Mouse (Mus musculus) intestine, embryonic 16.5 days (tissue): ENCODE data around the gene Rreb1. TPM values are rescaled to one million over a fixed set of nuclear protein-coding genes. Genes with fewer than 3 reads are reported as not detected.

Source experiments
- ATAC-seq: fragments of 200-750 bp; cut with Nextera tagmentation; 2 replicates; pipeline ENCODE4 v1.8.0; 2017; ENCODE audit warnings: moderate TSS enrichment, moderate library complexity
- H3K27ac ChIP-seq: fragments of 300-500 bp; sonication (generic); 2 replicates; pipeline ENCODE4 v1.5.1; 2014; ENCODE audit warnings: mild to moderate bottlenecking, low read length
- H3K27me3 ChIP-seq: fragments of 300-500 bp; sonication (generic); replicated peaks from 2 replicates; pipeline ENCODE4 v1.6.1; 2014; ENCODE audit warnings: low read length, control low read depth, mixed read lengths; ENCODE audit not compliant: control insufficient read depth, insufficient read depth
- H3K36me3 ChIP-seq: fragments of 300-500 bp; sonication (generic); 2 replicates; pipeline ENCODE4 v1.6.1; 2014; ENCODE audit warnings: low read length, control low read depth; ENCODE audit not compliant: control insufficient read depth, insufficient read depth
- H3K4me1 ChIP-seq: fragments of 300-500 bp; sonication (generic); 2 replicates; pipeline ENCODE4 v1.6.1; 2014; ENCODE audit warnings: low read length, control low read depth, mixed read lengths; ENCODE audit not compliant: control insufficient read depth, insufficient read depth
- H3K4me2 ChIP-seq: fragments of 300-500 bp; sonication (generic); 2 replicates; pipeline ENCODE4 v1.6.1; 2014; ENCODE audit warnings: low read depth, low read length, control low read depth
- H3K4me3 ChIP-seq: fragments of 300-500 bp; sonication (generic); 2 replicates; pipeline ENCODE4 v1.5.1; 2014; ENCODE audit warnings: mild to moderate bottlenecking, low read length
- H3K9ac ChIP-seq: fragments of 300-500 bp; sonication (generic); 2 replicates; pipeline ENCODE4 v1.6.1; 2014; ENCODE audit warnings: low read depth, low read length
- H3K9me3 ChIP-seq: fragments of 300-500 bp; sonication (generic); 2 replicates; pipeline ENCODE4 v1.6.1; 2016; ENCODE audit warnings: low read length, control low read depth; ENCODE audit not compliant: control insufficient read depth
- WGBS: fragments of 180-500 bp; shearing (Covaris S2); extraction: QIAGEN DNeasy Blood & Tissue Kit; methylation state at CpG from one replicate; pipeline ENCODE4 v1.1.7; 2014; 5-methylcytosine and 5-hydroxymethylcytosine counted together
- polyA plus RNA-seq: library from polyadenylated mRNA; unstranded; fragments of >200 nt; fragmentation: Nextera tagmentation; extraction: Ambion mirVana; gene quantifications from 2 replicates; pipeline ENCODE4 v1.2.1, GENCODE M21; 2015

Gene Rreb1
- polyA plus RNA-seq, 1 experiment from 2014 or later, result 13.7 TPM

DNA sequence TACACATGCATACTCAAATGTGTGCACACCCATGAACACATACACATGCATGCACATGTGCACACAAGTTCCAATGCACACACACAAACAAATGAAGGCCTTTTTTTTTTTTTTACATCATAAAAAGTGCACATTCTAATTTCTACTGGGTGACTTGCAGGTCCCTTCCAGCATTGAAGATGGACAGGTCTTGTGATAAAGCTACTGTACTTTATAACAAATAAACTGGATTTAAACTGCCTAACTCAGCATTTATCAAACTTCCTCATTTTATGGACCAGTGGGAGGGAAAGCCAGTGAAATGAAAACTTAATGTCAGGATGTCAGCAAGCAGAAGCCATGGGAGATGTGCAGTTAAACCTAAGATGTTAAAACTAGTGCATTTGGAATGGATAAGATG is 1.5 kb upstream of the Rreb1 start:
- peaks cover 18% of the 10 kb centered on the region for H3K4me1 ChIP-seq
- H3K27me3 ChIP-seq, result no peaks in the 10 kb centered on the region
- no peak overlapping the region for H3K4me3 ChIP-seq
- H3K4me2 ChIP-seq, result no peak overlapping the region
- no peak for ATAC-seq
- no peaks in the 10 kb centered on the region for H3K36me3 ChIP-seq
- no peak overlapping the region for H3K9ac ChIP-seq
- H3K9me3 ChIP-seq, result no peaks in the 10 kb centered on the region
- H3K27ac ChIP-seq, result no peak overlapping the region

DNA sequence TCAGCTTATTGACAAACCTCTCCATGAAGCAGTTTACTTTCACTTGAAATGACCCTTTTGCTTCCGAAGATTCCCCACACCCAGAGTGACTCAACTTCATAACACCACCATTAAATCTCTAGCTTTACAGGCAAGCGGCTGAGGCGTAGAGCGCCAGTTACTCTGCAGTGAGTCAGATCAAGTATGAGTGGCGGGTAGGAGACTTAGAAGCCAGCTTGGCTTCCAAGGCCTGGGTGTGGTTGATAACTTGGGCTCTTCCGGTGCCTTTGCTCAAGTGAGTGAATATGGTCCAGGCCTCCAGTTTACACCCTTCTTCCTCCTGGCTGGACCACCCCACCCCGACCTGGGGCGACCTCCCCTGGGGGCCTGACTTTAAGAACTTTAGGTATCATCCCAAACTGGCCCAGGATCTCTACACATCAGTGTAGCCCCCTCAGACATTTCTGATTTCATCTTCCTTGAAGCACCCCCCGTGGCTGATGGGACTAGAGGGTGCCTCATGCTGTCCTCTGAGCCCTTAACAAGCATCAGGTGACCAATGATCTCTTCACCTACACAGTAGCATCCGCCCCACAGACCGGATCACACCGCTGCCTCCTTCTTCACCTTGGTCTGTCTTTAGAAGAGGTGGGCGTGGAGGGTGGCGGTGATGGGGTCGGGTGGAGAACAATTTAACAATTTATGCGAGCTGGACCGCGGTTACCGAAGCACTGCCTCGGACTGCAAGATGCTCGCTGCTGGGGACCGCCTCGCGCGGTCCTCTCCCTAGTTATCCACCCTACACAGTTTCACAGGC is 651 bp upstream of the Rreb1 start:
- Histone ChIP-seq H3K27ac (no peak overlapping the region), H3K9ac (peak overlapping the region; percentile 80), H3K4me1 (peaks cover 18% of the 10 kb centered on the region), H3K27me3 (no peaks in the 10 kb centered on the region), H3K4me2 (peak overlapping the region; percentile 100), H3K4me3 (peak overlapping the region; percentile 64), H3K36me3 (no peaks in the 10 kb centered on the region), H3K9me3 (no peaks in the 10 kb centered on the region)
- ATAC-seq, result peak; percentile 23
- WGBS, result 20% methylated on average over 25 of the region's 25 CpGs

DNA sequence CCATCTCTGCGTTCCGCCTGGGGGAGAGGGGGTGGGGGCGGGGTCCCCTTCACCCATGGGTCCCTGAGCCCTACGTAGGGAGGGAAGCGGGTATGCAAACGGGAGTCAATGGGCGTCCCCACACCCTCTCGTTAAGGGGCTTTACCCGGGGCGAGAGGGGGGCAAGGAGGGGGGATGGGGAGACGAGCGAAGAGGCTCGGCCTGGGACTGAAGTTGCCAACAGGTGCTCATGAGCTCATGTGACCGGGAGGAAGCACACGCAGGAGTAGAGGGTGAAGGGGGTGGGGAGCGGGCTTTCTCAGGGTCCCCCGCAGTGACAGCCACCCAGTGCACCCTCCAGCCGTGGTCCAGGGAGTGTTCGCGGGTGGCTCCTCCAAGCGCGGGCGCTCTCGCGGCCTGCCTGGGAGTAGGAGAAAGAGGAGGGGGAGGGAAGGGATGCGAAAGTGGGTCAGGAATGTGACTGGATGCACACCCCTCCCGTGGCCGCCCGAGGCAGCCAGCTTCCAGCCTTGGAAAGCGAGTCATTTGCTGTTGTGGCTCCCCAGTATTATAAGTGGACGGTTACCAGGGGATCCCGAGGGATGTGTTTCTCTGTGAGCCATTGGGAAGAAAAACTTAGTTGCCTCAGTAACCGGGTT is 513 bp downstream of the Rreb1 start:
- no peaks in the 10 kb centered on the region for H3K27me3 ChIP-seq
- ATAC-seq, result peak; percentile 58
- no peaks in the 10 kb centered on the region for H3K36me3 ChIP-seq
- under 1% methylated on average over 33 of the region's 33 CpGs for WGBS
- peak overlapping the region; percentile 64 for H3K4me3 ChIP-seq
- no peak overlapping the region for H3K27ac ChIP-seq
- peak overlapping the region; percentile 80 for H3K9ac ChIP-seq
- peaks cover 18% of the 10 kb centered on the region for H3K4me1 ChIP-seq
- H3K4me2 ChIP-seq, result peak overlapping the region; percentile 100
- H3K9me3 ChIP-seq, result no peaks in the 10 kb centered on the region

DNA sequence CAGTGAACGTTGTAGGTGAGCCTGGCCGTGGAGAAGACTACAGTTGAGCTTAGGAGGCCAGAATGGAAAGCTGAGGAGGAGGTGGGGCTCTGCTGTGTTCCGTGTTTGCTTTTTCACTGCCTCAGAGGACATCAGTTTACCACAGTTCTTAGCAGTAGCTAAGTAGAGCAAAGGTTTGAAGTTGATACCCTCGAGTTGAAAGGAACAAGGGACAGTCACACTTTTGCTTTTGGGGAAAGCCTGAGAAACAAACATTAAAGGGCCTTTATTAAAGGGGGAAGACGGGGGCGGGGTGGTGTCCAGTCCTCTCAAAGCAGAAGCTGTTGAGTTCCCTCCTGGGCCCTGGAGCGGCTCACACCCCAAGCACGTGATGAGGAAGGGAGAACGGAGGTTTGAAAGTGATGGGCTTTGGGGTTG is 1.1 kb downstream of the Rreb1 start:
- peaks cover 21% of the 10 kb centered on the region for H3K4me1 ChIP-seq
- 12% methylated on average over 9 of the region's 9 CpGs for WGBS
- H3K4me3 ChIP-seq, result peak overlapping the region; percentile 64
- H3K4me2 ChIP-seq, result peak overlapping the region; percentile 100
- H3K9me3 ChIP-seq, result no peaks in the 10 kb centered on the region
- H3K36me3 ChIP-seq, result no peaks in the 10 kb centered on the region
- peak overlapping the region; percentile 80; the same call in 1 of the 2 replicates for H3K9ac ChIP-seq
- H3K27ac ChIP-seq, result no peak overlapping the region
- H3K27me3 ChIP-seq, result no peaks in the 10 kb centered on the region
- peak; percentile 30 for ATAC-seq

DNA sequence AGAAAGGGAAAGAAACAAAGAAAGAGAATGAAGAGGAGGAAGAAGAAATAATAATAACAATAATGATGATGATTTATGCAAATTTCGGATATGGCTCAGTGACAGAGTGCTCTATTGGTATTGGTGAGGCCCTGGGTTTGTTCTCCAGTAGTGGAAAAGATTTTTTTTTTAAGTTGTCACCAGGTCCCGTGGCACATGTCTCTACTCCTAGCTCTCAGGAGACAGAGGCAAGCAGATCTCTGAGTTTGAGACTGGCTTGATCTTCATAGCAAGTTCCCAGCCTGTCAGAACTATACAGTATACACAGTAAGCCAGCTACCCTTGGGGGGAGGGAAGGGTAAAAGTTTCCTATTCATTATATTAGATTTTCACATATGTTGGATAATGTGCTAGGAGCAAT is 3.4 kb downstream of the Rreb1 start:
- no peak for ATAC-seq
- Histone ChIP-seq H3K36me3 (no peaks in the 10 kb centered on the region), H3K4me1 (peaks cover 23% of the 10 kb centered on the region), H3K9ac (no peak overlapping the region), H3K4me2 (no peak overlapping the region), H3K27ac (no peak overlapping the region), H3K27me3 (no peaks in the 10 kb centered on the region), H3K9me3 (no peaks in the 10 kb centered on the region), H3K4me3 (no peak overlapping the region)
- 81% methylated on average over 2 of the region's 2 CpGs for WGBS

DNA sequence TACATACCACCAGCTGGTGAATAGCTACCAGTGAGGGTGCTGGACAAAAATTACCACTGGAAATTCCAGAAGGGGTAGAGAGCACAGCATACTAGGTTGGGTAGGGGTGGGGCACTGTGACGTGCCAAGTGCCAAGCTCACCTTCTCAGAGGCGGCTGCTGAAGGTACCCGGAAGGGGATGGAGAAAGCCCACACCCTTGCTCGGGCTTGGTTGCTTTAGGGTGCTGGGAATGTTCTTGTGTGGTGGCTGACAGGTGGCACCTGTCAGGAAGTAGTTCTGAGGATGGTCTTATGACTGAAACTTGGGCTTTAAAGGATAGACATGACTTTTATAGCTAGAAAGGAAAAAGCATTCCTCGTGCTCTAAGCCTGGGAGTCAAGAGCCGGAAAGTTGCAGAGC is 3.9 kb downstream of the Rreb1 start:
- 74% methylated on average over 6 of the region's 6 CpGs for WGBS
- ATAC-seq, result no peak
- Histone ChIP-seq H3K27me3 (no peaks in the 10 kb centered on the region), H3K4me1 (peaks cover 23% of the 10 kb centered on the region), H3K9ac (no peak overlapping the region), H3K4me3 (no peak overlapping the region), H3K27ac (no peak overlapping the region), H3K4me2 (no peak overlapping the region), H3K9me3 (no peaks in the 10 kb centered on the region), H3K36me3 (no peaks in the 10 kb centered on the region)

DNA sequence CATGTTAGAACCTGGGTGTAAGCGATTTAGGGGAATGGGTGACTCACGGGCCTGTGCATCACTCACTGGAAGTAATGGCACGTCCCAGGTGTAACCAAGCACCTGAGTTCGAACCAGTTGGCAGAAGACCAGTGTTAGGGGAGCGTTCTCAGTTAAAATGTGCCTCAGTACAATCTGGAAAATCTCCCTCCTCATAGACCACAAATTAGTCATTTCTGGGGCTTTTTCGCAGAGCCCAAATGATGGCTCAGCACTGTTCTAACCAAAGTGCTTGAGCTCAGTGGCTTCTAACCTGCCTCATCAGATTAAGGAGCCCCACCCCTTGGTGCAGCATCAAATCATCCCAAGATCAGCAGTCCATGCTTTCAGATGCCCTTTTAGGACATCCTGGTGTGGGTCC is 5.5 kb downstream of the Rreb1 start:
- Histone ChIP-seq H3K27ac (no peak overlapping the region), H3K4me2 (no peak overlapping the region), H3K9ac (no peak overlapping the region), H3K9me3 (no peaks in the 10 kb centered on the region), H3K36me3 (no peaks in the 10 kb centered on the region), H3K4me1 (peaks cover 12% of the 10 kb centered on the region), H3K27me3 (no peaks in the 10 kb centered on the region), H3K4me3 (no peak overlapping the region)
- 93% methylated on average over 6 of the region's 6 CpGs for WGBS
- ATAC-seq, result no peak

DNA sequence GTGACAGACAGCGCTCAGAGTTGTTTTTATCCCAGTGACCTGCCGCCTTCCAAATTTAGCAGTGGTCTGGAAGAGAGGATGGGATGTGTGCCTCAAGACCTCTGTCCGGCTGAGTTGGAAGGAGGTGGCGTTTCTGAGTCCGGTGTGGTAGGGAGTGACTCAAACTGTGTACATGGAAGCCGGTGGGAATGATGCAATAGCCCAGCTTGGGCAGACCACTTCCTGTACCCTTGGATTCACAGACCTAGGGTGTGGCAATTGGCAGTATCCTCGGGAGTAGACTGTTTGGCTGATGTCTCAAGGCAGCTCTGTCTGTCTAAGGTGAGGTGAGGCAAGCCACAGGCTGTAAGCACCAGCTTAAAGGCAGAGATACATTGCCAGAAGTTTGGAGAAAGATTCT is 6.0 kb downstream of the Rreb1 start:
- Histone ChIP-seq H3K9ac (no peak overlapping the region), H3K9me3 (no peaks in the 10 kb centered on the region), H3K27ac (no peak overlapping the region), H3K4me1 (peaks cover 6% of the 10 kb centered on the region), H3K4me2 (no peak overlapping the region), H3K27me3 (no peaks in the 10 kb centered on the region), H3K36me3 (no peaks in the 10 kb centered on the region), H3K4me3 (no peak overlapping the region)
- 71% methylated on average over 7 of the region's 7 CpGs for WGBS
- ATAC-seq, result peak; percentile 58; the same call in 1 of the 2 replicates

DNA sequence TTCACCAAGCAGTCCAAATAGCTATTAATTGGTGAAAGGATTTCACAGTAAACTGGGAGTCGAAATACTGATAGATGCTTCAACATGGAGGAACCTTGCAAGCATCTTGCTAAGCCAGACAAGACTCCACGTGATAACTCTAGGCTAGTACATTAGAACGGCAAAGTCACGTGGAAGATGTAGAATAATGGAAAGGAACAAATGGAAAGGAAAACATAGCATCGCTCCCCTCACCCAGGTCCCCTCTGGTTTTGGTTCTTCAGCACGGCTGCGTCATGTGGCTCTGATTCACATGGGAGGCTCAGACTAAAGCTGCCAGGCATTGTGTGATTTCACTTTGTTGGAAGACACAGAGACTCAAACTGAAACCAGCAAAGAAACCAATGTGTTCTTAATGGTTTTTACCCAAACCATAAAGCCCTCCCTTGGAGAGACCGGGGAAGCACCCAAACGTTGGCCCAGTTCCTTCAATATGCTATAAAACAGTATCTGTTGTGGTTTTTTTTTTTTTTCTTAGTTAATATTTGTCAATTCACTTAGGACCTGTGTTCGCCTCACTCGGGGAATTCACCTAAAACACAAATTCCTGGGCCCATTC is 14.6 kb downstream of the Rreb1 start:
- Histone ChIP-seq H3K4me2 (no peak overlapping the region), H3K9me3 (no peaks in the 10 kb centered on the region), H3K27ac (no peak overlapping the region), H3K4me3 (no peak overlapping the region), H3K9ac (no peak overlapping the region), H3K4me1 (no peaks in the 10 kb centered on the region), H3K27me3 (no peaks in the 10 kb centered on the region), H3K36me3 (no peaks in the 10 kb centered on the region)
- 87% methylated on average over 11 of the region's 11 CpGs for WGBS
- ATAC-seq, result no peak
